Mouse (Mus musculus) frontal cortex, postnatal 36 days (tissue): Measurements from ENCODE around the gene Hoxc9.

ENCODE experiments used
- DNase-seq, 2 experiments: peaks; one replicate each; pipeline ENCODE4 v3.0.0; 2022; ENCODE audit warnings: low spot score in 2 of 2

Hoxc9 gene

DNA sequence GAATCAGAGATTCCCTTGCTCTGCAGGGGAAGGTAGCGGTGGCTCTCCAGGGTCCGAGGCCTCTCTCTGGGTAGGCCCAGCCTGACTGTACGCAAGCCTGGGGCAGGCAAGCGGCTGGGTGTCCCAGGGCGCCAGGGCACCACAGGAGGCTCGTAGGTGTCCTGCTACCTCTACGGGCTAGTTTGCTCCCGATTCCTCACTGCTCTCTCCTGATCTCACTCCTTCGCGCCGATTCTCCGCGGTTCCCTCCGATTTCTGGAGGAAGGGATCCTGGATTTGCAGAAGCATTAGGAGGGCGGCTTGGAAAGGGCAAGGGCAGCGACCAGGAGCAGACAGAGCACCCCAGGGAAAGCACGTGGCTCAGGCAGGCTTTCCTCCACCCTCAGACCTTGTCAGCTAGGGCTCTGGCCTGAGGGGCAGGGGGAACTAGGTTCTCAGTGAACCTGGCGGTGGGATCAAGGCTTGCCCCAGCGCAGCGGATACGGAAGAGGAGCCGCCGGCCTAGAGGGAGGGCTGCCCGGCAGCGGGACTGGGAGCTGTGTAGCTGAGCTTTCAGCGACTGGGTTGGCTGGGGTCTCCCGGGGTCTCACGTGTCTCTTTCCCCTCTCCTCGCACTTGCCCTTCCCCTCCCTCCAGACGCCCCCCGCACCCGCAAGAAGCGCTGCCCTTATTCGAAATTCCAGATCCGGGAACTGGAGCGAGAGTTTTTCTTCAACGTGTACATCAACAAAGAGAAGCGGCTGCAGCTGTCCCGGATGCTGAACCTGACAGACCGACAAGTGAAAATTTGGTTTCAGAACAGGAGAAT, 20.2 kb upstream of the Hoxc9 start:
- no peak for DNase-seq

DNA sequence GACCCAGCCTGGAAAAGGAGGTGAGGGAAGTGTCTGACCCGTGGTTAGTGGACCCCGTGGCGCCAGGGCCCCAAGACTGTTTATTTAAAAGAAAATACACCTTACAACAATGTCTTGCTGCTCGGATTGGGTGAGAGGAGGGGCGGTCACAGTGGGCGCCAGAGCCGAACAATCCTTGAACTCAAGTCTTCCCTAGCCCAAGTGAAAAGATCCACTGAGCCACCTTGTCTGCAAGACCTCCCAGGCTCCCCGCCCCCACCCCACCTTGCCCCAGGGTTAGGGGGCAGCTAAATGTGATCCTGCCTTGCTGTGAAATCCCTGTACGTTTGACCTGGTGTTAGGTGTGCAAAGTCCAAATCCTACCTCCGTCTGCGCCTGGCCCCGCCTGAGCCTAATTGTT, 19.3 kb upstream of the Hoxc9 start:
- DNase-seq: no peak

DNA sequence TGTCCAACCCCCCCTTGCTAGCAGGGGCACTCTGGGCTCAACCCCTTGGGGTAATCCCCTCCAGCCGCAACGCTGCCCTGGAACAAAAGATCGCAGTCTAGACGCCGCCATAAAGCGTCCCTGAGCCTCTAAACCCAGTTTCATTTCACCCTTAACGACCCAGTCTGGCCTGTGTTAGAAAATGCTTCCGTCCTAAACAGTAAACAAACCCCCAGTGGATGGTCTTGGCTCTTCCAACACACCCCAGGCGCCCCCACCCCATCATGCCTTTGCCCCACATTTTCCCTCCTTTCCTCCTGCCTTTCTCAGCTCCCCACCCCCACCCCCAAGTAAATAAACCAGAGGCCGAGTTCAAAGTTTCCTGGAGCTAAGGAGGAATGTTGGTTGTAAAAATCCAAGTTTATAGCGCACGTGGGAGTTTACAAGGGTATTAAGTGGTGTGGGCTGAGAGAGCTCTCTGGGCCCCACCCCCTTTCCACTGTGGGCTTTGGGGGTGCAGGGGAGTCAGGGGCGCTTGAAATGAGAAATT, 16.5 kb upstream of the Hoxc9 start:
- DNase-seq: no peak

DNA sequence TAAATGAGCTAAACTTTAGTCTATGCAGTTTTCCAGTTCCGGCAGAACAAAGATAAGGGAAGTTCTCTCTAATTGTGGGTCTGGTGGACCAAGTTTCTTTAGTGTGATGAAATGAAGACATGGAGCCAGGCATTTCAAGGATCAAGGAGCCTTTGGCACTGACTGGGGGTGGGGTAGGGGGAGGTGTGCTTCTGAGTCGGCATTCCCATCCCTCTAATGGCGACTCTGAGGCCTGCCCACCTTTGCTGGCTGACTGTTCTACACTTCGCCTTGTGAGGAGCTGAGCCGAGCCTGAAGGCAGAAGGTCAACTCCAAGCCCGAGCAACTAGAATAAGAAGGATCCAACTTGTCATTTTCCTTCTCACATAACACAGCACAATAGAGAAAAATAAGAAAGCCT, 14.5 kb upstream of the Hoxc9 start:
- no peak for DNase-seq

DNA sequence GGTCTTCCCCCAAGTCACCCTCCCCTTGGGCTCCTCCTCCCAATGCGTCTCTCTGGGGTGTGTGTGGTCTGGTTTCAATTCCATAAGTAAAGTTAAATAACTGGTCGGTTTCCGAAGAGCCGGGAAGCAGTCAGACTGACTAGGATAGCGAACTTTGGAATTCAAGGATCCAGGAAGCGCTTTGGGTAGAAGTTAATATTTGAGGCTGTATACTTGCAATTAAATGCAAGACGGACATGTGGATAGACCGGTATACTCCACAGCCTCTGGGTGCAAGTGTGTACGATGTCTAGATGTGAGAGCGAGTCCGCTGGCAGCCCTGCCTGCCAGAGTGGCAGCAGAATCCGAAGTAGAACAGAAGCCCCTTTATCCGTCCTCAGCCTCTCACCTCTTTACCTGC, 13.7 kb upstream of the Hoxc9 start:
- no peak for DNase-seq

DNA sequence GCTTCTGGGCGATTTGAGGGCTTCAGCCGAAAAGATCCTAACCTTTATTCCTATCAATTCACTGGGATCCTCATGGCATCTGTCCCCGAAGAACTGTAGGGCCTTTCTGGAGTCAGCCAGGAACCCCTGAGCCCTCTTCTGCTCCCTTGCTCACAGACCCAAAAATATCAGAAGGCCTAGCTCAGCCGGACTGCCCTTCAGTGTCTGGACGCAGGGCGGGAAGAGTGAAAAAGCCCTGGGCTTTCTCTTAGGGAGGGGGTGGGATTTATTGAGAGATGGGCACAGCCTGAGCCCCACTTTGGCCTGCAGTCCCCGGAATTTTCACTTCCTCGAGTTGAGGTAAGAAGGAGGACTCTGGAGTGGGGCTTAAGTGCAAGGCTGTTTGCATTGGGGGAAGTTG, 13.0 kb upstream of the Hoxc9 start:
- DNase-seq: no peak

DNA sequence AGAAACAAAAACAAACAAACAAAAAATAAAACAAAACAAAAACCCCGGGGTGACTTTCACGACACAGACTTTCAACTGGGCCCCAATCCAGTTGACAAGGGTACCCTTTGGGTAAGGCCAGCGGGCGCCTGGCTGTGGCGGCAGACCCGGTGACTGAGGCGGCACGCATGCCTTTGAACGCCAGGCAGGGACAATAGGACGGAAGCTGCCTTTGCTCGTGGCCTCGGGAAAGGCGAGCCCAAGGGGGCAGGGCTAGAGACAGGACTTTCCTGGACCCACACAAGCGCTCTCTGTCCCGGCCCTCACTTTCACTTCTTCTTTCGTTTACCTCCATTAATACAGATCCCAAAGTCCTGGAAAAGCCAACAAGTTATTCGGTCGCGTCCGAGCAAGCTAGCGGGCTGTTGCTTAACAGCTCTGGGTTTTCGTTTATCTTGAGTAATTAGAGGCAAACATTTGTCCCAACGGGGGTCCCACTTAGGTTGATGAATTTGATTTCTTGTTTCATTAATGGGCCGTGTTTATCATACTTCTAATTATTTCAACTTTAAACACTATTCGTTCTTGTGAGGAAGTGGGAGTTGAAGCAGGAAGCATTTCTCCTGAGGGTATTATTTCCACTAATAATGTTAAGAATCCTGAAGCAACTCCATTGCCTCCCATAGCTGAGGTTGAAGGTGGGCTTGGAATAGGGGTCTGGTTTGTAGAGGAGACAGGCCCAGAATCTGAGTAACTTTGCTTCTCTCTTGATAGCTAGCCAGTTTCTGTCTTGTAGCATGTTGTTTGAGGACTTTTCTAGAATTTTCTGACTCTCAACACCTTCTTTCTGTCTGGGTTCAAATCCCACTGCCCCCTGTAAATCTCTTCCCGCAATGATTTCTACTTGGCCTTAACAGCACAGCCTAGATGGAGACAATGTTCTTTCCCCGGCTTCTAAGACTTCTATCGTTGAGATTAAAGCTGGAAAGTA, 12.3 kb upstream of the Hoxc9 start:
- DNase-seq: no peak

DNA sequence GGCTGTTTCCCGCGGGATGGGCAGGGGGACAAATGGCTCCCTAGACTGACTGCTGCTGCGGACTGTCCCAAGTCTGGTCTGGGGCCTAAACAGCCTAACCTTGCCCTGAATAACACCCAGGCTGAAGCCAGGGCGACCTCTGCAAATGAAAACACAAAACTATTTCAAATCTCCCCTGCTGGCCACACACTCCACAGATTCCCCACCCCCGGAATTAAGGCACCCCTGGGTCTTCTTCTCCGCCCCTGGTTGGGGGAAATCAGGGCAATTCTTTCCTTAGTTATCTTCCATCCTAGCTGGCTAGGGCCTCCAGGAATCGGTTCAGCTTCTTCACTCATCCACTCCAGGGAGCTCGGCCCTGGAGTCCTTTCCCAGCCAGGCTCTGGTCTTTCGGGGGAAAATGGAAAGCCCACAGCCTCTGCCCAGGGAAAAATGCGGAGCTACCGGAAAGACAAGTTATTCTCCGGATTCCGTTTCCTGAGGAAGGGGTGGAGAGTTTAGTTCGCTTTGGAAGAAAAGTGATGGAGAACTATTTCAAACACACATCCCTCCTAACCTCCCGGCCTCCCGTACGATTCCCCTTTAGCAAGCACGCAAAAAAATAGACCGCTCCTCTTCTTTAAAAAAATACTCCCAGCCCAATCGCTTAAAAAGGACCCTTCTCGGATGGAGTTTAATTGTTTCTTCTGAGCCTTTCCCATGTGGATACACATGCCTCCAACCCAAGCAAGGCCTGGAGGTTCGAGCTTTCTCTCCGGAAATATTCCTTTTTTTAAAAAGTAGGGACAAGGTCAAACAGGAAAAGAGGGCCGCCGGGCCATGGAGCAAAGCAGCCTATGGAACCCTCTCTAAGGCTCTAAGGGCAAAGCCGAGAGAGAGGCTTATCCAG, 11.0 kb upstream of the Hoxc9 start:
- no peak for DNase-seq

DNA sequence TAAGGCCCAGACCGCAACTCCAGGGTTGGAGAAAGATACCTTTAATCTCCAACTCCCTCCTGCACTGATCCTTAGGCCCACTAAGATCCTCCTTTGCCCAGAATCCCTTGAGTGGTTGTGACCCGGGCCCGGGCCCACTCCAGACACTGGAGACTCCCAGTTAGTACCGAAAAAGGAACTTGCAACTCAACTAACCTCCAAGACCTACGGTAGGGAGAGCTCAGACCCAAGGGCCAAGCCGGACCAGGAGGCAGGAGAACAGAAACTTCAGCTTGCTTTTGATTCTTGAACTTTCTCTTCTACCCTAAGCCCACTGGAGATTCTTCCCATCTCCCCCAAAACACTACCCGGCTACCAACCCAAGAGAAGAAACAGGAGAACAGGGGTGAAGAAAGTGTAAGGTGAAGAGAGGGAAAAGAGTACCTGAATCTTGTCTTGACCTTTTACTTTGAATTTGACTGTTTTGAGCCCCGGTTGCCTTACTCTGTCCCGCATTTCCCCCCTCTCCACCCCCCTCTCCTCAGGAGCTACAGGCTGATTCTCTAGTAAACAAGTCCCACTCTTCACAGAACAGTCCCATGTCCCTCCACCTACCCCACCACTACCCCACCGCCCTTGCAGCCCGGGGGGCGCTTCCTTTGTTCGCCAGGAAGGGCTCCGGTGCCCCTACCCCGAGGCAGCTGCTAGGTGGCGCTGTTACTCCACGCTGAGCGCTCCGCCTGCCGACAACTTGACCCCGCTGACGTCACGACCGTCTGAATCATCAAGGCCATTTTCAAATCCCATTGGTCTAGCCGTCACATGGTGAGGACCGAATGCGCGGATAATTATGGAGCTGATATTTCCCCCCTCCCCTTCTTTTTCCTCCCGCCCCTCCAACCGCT, 10.1 kb upstream of the Hoxc9 start:
- DNase-seq: no peak

DNA sequence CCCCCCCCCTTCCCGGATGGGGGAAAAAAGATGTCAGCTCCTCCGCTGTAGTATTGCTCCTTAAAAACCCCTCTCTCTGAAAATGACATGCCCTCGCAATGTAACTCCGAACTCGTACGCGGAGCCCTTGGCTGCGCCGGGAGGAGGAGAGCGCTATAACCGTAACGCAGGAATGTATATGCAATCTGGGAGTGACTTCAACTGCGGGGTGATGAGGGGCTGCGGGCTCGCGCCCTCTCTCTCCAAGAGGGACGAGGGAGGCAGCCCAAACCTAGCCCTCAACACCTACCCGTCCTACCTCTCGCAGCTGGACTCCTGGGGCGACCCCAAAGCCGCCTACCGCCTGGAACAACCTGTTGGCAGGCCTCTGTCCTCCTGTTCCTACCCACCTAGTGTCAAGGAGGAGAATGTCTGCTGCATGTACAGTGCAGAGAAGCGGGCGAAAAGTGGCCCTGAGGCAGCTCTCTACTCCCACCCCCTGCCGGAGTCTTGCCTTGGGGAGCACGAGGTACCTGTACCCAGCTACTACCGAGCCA, 9.4 kb upstream of the Hoxc9 start, which contains the start of gene Hoxc10:
TSS of gene Hoxc10 (plus strand) at position 21 of the 536 bp plus-strand sequence.
- no peak for DNase-seq

DNA sequence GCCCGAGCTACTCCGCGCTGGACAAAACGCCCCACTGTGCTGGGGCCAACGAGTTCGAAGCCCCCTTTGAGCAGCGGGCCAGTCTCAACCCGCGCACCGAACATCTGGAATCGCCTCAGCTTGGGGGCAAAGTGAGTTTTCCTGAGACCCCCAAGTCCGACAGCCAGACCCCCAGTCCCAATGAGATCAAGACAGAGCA, 9.0 kb upstream of the Hoxc9 start, which contains the start of gene Hoxc5:
TSS of gene Hoxc5 (plus strand) at position 132 of the 199 bp plus-strand sequence.
- no peak for DNase-seq

DNA sequence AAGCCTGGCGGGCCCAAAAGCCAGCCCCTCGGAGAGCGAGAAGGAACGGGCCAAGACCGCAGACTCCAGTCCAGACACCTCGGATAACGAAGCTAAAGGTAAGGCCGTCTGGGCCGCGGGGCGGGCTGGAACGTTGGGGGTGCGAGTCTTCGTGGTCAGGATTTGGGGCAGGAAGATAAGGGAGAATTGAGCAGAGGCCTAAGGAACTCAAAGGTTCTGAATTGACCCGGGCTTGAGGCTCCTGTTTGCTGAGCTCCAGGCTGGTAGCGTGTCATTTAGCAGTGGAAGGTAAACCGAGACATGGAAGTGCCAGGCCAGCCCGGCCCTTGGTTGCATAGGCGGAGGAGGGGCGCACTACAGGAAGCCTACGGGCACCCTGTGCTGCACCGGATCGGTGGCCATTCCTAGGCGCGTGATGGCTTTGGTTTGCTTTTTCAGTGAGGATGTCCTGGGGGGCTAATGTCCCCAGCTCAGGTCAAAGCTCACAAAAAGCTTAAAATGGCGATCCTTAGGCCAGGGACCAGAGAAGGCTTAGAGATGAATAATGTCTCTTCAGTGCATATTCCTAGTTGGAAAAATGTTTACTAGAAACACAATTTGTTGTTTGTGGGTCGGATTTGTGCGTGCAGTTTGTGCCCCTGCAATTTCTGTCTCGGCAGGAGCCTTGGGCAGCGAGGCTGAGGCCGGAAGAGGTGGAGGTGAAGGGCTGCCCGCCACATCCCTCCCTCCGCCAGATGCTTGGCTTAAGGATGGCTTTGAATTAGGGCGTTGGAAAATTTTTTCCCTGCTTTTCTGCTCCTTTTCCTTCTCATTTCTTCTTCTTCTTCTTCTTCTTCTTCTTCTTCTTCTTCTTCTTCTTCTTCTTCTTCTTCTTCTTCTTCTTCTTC, 8.5 kb upstream of the Hoxc9 start:
- no peak for DNase-seq

DNA sequence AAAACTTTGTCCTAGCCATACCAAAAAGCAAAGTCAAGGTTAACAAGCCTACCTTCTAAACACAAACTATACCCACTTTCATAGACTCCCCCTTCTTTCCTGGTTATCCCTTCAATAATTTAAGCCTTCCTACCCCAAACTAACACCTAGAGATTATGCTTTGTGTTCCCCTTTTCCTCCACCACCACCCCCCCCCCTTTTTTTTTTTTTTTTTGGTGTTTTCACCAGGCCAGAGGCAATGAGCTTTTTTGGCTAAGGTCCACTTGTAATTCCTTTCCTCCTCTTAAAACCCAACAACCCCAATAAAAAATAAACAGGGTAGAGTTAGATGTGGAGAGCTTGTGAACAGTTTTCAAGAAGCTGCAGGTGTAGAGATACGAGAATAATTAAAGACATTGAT, 6.9 kb upstream of the Hoxc9 start:
- no peak for DNase-seq

DNA sequence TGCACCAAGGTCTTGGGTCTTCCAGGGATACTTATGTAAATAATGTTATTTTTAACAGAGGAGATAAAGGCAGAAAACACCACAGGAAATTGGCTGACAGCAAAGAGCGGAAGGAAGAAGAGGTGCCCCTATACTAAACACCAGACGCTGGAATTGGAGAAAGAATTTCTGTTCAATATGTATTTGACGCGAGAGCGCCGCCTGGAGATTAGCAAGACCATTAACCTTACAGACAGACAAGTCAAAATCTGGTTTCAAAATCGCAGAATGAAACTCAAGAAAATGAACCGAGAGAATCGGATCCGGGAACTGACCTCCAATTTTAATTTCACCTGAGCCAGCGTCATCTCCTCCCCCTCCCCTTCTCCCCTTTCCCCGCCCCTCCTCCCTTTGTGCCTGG, 5.5 kb upstream of the Hoxc9 start:
- DNase-seq: no peak

DNA sequence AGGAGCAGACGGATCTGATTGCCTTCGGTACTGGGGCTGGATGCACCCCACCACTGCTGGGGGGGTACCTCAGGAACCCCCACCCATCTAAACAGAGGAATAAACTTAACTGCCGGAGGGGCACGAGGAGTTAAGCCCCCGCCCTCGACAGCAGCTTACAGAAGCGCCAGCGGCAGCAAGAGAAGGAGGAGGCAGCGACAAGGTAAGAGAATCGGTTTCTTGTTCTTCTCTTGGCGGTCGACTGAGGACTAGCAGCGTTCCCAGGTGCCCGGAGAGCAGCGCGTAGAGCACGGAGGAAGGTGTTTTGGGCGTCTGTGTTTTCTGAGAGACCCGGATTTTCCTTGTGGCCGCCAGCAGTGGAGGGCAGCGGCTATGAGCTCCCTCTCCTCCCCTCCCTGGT, 4.0 kb upstream of the Hoxc9 start:
- no peak for DNase-seq

DNA sequence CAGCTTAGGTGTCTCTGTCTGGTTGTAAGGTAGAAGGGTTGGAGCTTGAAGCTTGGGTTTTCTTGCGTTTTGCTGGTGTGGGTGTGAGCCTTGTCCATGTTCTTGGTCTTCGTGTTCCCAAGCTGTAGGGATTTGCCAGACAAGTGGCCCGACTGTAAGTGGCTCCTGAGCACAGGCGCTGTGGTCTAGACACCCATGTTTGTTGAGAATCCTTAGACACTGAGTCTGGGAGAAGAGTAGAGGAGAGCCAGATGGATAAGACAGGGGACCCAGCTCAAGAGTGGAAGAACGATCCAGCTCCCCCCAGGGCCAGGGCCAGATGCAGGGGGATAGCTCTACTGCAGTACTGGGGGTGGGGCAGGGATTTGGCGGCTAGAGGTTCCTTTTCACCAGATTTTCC, 3.5 kb upstream of the Hoxc9 start:
- DNase-seq: no peak

DNA sequence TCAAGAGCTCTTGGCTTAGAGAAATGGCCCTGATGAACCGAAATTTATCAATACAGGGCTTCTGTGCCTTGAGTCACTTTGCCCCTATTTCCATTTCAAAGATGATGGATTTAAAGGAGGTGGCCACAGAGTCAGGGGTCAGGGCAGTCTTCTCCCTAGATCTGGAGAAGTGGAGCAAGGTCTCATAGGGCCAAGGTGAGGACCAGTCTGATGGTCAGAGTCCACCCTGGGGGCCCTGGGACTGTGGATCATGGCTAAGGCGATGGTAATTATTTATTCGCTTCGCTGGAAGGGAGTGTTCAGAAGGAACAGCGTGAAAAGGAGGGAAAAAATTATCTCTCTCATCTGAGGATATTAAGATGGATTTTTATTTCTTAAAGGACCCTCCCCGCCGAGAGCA, 1.2 kb upstream of the Hoxc9 start:
- DNase-seq: no peak

DNA sequence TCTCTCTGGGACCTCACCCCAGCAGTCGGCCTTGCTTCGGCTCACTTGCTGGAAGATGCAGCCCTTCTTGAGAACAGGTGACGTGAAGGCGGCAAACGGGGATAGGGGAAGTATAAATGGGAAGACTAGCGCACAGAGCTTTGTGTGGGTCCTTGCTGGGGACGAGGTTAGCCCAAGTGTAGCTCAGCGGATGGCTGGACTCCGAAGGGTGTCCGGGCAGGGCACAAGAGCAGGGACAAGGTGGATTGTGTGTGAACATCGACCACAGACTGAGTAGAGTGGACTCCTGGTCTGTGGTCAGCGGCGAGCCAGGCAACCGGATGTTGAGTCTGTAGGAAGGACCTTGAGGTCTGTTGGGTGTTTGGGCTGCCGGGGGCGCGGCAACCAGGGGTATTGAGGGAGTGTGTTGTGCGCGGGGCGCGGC, 539 bp upstream of the Hoxc9 start:
- no peak for DNase-seq

DNA sequence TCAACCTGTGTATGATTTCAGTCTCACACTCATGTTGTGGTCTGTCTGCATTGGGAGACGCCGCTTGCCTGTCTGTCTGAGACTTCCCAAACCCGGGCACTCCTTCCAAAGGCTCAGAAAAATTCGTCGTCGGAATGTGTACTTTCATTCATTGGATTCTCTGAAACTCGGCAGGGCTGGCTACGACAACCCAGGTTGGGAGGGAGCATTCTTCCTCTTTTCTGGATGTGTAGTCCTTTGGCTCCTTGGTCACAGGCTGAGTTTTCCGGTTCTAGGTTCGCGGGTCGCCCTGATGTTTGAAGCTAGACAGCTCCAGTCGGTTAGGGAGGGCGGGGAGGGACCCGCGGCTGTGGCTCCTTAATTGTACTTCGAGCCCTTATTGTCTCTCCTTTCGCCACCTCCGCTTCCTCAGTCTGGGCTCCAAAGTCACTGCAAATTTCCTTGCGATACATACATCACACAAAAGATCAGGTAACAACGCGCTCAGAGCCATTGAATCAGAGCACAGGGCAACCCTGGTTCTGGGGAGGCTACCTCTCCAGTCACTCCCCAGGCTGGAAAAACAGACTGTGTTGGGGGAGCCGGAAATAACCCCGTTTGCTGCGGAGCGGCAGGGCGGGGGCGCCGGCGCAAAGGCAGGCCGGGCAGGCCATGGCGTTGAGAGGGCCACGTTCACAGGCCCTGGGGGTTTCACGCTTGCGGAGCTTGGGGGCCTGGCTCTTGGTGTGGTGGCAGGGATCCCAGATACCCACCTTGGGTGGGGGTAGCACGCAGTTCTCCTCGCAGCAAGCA, 588 bp downstream of the Hoxc9 start:
- DNase-seq: no peak
